Mouse (Mus musculus): ENCODE results near the gene Dhx34.

Dhx34 gene

GRCm38 (mm10) chr7:16192315-16192714, 29.5 kb downstream of the Dhx34 start:
- TF ChIP-seq GATA4 (IDR thresholded peaks at IDR 0.05; ENCODE audit: insufficient replicate concordance, low read length): no peak

DNA sequence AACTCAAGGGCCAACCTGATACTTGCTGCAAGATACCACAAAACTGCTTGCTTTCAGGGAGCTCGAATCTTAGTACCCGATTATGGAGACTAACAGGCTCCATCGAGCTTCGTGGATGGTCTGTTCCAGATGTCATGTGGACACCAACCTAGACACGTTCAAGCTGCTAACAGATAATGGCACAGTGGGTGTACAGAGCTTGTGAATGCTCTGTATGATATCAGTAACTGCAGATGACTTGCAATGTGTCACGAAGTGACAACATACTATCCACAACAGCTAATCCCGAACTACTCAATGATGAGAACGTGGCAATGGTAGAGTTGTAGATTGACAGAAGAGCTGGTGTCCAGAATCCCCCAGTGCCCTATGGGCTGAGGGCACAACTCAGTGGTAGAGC, 34.3 kb downstream of the Dhx34 start:
- no peak for TF ChIP-seq GATA4 (IDR thresholded peaks at IDR 0.05; ENCODE audit: insufficient replicate concordance, low read length)

- no peak for TF ChIP-seq GATA4 (IDR thresholded peaks at IDR 0.05; ENCODE audit: insufficient replicate concordance, low read length)
Measured at GRCm38 (mm10) chr7:16183663-16184062, 38.2 kb downstream of the Dhx34 start.

DNA sequence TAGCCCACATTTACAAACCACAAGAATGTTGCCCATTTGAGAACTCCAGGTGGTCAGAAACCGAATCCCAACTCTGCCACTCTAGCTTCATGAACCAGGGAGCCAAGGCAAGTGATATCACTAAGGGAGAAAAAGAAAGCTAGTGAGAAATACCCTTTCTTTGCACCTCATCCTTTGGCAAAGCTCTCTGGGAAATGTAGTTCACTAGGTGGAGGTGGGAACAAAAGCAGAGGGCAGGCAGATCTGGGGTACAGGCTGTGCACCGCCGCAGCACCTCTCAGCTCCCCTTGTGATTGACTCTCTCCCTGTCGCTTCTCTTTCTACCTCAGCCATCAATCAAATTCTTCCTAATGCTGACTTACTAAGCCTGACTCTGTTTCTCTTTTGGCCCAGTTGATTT, 43.7 kb downstream of the Dhx34 start:
- TF ChIP-seq GATA4 (IDR thresholded peaks at IDR 0.05; ENCODE audit: insufficient replicate concordance, low read length): no peak

DNA sequence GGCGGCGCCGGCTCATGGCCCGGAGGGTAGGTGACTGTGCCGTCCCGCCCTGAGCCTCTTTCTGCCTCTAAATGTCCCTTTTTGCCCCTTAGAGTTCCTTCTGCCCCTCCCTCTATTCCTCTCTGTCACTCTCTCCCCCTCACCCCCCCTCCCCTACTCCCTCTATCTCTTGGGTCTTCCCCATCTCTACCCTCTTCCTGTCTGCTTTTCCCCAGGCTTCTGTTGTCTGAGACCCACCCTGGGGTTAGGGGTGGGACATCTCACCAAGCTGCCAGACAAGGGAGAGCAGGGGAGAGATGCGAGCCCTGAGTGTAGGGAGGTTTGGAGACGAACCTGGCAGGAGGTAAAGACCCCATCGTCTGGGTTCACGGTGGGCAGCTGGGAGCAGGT, 46.3 kb downstream of the Dhx34 start:
- TF ChIP-seq GATA4 (IDR thresholded peaks at IDR 0.05; ENCODE audit: insufficient replicate concordance, low read length): no peak

GRCm38 (mm10) chr7:16174597-16175541, 47.0 kb downstream of the Dhx34 start, which contains the start of gene Meis3:
Gene Meis3, plus strand, starts transcription at chr7:16175090.
- TF ChIP-seq GATA4 (IDR thresholded peaks at IDR 0.05; ENCODE audit: insufficient replicate concordance, low read length): no peak

- no peak for TF ChIP-seq GATA4 (IDR thresholded peaks at IDR 0.05; ENCODE audit: insufficient replicate concordance, low read length)
Measured at GRCm38 (mm10) chr7:16173146-16173545, 48.7 kb downstream of the Dhx34 start.

DNA sequence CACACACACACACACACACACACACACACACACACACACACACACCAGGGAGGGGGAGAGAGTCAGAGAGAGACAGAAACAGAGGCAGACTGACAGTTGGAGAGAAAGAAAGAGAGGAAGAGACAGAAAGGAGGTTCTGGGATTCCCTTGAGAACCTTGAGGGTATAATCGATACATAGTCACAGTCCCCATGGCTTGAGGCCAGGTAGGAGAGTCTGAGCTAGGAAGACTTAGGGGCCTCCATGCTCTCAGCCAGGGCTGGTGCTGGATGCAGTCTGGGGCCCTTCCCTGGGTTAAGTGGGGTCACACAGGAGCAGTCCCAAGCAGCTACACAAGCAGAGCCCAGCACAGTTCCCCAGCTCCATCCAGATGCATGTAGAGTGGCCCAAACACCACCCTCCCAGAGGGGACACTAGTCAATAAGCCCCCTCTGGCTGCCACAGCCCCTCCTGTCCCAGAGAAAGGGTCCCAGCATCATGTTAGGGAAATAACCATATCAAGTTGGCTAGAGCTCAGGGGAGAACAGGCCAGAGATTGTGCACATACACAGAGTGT, 49.2 kb downstream of the Dhx34 start:
- no peak for TF ChIP-seq GATA4 (IDR thresholded peaks at IDR 0.05; ENCODE audit: insufficient replicate concordance, low read length)

- TF ChIP-seq GATA4 (IDR thresholded peaks at IDR 0.05; ENCODE audit: insufficient replicate concordance, low read length): no peak
Measured at GRCm38 (mm10) chr7:16172141-16172581, 49.7 kb downstream of the Dhx34 start.

DNA sequence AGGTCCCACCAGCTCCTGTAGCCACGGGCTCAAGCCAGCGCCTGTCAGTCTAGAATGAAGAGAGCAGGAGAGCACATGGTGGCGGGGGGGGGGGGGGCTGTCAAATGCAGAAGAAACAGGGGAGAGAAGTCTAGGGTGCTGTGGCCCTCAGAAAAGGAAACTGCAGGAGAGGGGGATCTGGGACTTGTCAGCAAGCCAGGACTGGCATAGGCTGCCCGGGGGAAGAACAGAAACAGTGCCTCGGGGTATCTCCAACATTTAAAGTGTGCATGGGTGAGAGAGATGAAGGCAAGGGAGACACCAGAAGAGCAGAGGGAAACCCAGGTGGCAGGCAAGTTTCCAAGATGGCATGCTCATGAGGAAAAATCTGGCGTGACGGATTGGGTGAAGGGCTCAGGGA, 59.8 kb downstream of the Dhx34 start:
- TF ChIP-seq GATA4 (IDR thresholded peaks at IDR 0.05; ENCODE audit: insufficient replicate concordance, low read length): no peak

- TF ChIP-seq GATA4 (IDR thresholded peaks at IDR 0.05; ENCODE audit: insufficient replicate concordance, low read length): no peak
Measured at GRCm38 (mm10) chr7:16161302-16161701, 60.5 kb downstream of the Dhx34 start.

DNA sequence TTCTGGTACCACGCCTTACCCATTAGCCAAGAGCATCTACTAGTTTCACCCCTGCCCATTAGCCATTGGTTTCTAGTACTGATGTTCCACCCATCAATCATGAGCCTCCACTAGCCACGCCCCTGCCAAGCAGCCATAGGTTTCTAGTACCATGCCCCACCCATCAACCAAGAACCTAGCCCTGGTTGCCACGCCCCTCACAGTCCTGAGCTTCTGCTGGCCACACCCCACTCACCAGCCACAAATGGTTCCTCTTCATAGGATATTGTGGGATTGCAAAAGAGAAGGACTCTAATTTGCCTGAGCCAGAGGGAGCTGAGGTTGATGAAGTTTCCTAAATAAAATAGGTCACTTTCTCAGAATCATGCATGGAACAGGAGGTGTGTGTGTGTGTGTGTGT, 61.1 kb downstream of the Dhx34 start:
- TF ChIP-seq GATA4 (IDR thresholded peaks at IDR 0.05; ENCODE audit: insufficient replicate concordance, low read length): no peak

GRCm38 (mm10) chr7:16158735-16159134, 63.1 kb downstream of the Dhx34 start:
- TF ChIP-seq GATA4 (IDR thresholded peaks at IDR 0.05; ENCODE audit: insufficient replicate concordance, low read length): no peak

DNA sequence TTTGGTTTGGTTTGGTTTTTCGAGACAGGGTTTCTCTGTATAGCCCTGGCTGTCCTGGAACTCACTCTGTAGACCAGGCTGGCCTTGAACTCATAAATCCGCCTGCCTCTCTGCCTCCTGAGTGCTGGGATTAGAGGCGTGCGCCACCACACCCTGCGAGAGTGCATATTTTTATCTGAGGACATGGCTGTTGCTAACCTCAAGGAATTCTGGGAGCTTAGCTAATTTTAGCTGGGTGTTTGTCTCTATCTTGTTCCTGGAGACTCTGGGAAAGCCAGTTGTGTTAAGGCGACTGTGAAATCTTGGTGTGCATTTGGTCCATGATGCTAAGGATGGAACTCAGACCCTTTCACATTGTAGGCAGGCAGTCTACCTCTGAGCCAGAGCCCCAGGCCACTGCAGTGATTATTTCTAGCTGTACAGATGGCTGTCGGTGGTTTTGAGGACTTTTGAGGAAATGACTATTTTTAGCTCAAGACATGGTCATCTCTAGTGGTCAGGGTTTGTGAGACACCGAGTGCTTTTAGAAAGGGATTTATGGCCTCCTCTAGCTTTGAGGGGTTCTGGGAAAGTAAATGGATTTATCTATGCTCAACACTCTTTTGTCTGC, 65.6 kb downstream of the Dhx34 start:
- no peak for TF ChIP-seq GATA4 (IDR thresholded peaks at IDR 0.05; ENCODE audit: insufficient replicate concordance, low read length)

GRCm38 (mm10) chr7:16155132-16155872, 66.5 kb downstream of the Dhx34 start:
- no peak for TF ChIP-seq GATA4 (IDR thresholded peaks at IDR 0.05; ENCODE audit: insufficient replicate concordance, low read length)

Data from liver, adult (tissue).